Mouse (Mus musculus): ENCODE data around the gene Gm17455.

Gene Gm17455

GRCm38 (mm10) chr10:60399449-60399848 lies at the start of gene Gm17455:
Gene Gm17455 (plus strand): TSS chr10:60399726.
- DNase-seq (ENCODE audit: low read depth, low spot score), result no peak

GRCm38 (mm10) chr10:60350077-60350804 lies 49.3 kb upstream of the Gm17455 start:
- DNase-seq (ENCODE audit: low read depth, low spot score), result no peak

DNA sequence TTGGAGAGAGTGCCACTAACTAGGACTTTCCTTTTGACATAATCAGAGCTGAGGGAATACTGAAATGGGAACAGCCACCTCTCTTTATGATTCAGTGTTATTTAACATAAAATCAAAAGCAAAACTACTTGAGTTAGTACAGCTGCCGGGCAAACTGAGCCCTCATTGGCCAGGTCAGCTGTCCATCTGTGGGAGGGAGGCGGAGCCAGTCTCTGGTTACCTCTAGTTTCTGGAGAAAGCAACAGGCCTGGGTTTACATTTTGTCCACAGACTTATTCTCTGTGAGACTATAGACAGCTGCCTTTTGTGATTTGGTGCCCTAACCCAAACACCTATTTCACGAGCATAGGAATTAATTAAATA lies 48.7 kb upstream of the Gm17455 start:
- DNase-seq (ENCODE audit: low read depth, low spot score), result peak; percentile 83

GRCm38 (mm10) chr10:60351248-60351647 lies 48.3 kb upstream of the Gm17455 start:
- no peak for DNase-seq (ENCODE audit: low read depth, low spot score)

- DNase-seq (ENCODE audit: low read depth, low spot score), result peak; percentile 62
Observed at GRCm38 (mm10) chr10:60351761-60352455, 47.6 kb upstream of the Gm17455 start.

GRCm38 (mm10) chr10:60353241-60354002 lies 46.1 kb upstream of the Gm17455 start:
- DNase-seq (ENCODE audit: low read depth, low spot score), result no peak

- DNase-seq (ENCODE audit: low read depth, low spot score), result no peak
Observed at GRCm38 (mm10) chr10:60354003-60354325, 45.6 kb upstream of the Gm17455 start.

DNA sequence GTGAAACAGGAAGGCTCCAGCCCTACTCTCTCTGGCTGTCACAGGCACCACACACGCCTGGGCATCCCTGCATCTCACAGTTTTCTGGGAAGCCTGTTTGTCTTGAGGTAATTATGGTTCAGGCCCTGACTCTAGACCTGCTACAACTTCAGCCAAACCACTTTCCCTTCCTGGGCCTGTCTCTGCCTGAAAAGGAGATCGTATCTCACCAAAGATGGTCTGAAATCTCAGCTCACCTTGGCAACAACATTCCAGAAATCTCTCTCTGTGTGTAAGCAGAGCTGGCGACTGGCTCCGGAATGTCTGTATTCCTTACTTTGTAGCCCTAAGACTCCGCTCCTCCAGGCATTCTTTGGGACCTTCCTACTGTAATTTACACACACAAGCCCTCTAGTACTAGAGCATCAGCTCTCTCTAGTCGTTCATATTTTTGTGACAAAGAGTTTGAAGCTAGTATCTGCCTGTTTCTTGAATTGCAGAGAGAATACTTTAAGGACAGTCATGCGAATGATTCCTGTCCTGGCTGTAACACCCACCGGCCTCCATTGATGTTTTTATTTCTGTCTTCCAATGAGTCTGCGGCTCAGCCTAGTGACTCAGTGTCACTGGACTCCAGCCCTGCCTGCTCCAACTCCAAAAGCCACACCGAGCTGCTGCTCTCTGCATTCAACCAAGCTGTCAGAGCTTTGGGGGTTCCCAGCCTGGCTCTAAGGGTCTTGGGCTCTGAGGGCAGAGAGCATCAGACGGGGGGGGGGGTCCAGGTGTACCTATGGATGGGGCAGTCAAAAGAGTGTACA lies 44.4 kb upstream of the Gm17455 start:
- DNase-seq (ENCODE audit: low read depth, low spot score), result peak; percentile 24

DNA sequence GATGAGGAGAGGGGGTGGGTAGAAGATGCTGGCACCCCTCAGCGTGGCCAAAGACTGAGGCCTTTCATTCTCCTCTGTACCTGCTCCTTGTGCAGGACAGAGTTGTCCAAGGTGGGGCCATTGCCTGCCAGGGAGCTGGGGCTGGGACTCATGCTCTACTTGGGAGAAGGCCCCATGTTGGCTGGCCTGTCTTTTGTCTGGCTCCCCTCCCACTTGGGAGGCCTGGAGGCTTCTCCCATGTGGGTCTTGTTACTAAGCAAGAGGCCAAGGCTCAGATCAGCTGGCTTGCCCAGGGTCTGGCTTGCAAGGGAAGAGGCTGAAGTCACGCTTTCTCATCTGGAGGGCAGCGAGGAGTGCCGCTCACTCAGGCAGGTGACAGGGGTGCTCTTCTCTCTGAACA lies 42.1 kb upstream of the Gm17455 start:
- no peak for DNase-seq (ENCODE audit: low read depth, low spot score)

GRCm38 (mm10) chr10:60357901-60358300 lies 41.6 kb upstream of the Gm17455 start:
- no peak for DNase-seq (ENCODE audit: low read depth, low spot score)

DNA sequence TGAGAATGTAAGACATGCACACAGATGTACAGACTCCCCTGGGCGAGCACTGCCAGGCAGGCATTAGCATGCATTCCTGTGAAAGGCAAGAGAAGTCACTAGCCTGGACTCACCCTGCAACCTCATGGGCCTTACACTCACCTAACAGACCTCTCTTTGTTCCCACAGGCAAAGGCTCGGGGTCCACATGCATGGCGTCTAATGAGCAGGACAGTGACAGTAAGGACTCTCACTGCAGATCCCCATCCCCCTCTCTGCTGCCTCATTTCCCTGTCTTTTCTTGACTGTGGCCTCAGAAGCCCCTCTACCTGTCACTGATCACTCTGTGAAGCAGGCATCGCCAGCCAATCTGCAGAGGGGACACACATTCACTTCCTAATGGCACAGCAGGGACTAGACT lies 40.8 kb upstream of the Gm17455 start:
- no peak for DNase-seq (ENCODE audit: low read depth, low spot score)

DNA sequence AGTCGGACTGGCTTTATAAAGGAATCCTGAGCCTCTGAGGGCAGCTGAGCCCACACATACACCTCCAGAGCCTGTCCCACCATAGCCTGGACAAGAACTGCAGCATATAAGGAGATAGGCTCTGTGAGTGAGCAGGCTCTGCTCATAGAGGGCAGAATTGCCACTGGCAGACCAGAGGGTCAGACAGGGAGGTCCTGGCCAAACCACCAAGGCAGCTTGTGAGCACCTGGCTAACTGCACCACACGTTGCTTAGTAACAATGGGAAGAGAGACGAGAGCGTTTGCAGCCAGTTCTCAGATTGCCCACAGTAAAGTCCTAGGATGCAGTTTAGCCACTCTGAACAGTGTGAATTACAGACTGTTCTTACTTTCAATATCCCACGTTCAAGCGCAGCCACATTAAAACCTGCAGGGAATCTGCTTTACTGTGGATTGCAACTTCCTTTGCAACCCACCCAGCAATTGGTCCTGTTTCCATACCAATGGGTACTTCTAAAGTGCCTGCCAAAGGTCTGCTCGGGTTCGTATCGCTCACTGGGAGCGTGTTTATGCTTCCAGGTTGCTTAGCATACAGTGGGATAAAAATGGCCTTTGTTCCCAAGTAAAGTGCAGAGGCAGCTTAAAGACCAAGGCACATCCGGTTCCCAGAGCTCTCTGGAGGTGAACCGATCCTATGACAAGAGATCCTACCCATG lies 37.8 kb upstream of the Gm17455 start:
- DNase-seq (ENCODE audit: low read depth, low spot score), result no peak

- no peak for DNase-seq (ENCODE audit: low read depth, low spot score)
Observed at GRCm38 (mm10) chr10:60362310-60362628, 37.3 kb upstream of the Gm17455 start.

DNA sequence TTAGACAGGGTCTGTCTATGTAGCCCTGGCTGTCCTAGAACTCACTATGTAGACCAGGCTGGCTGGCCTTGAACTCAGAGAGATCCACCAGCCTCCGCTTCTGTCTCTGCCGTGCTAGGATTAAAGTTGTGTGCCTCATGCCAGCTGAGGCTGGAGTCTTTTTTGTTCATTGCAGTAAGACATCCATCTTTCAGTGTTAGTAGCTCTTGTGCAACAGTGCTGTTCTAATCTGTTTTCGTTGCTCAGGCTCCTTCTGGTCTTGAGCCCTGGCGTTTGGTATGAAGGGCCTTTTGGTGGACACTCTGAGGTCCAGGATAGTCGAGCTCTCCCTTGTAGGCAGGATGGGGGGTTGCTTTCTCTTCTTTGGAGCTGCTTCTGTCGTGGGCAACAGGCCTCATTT lies 36.1 kb upstream of the Gm17455 start:
- no peak for DNase-seq (ENCODE audit: low read depth, low spot score)

DNA sequence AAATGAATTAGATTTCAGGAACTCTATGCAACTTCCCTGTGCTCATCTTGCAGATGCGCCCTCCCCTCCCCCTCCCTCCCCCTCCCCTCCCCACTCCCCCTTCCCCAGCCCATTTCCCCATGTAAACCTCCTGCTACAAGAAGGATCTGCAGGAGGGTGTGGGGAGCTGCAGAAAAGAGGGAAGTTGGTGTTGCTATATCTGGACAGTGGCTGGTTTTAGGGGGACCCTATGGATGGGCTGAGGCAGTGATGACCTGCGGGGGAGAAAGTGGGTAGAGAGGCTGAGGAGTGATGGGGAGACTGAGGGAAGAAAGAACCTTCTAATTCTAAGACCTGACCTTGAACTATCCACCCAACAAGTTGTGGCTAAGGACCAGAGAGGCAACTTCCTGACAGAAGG lies 32.4 kb upstream of the Gm17455 start:
- DNase-seq (ENCODE audit: low read depth, low spot score), result no peak

DNA sequence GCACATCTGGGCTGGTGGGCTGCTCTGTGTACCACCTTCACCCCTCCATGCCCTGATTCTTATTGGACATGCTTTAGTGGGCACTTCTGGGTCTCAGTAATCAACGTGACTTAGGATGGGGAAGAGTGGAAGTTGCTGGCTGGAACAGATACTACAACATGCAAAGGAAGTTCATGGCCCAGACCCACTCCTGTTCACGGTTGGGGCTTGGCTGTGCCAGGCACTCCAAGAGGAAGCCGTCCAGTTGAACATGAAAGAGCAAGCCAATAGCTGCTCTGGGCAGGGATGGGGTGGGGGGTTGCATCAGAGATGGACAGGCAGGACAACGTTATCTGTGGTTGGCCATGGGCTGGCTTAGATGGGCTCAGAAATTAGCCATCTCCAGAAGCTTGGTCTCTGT lies 31.6 kb upstream of the Gm17455 start:
- no peak for DNase-seq (ENCODE audit: low read depth, low spot score)

DNA sequence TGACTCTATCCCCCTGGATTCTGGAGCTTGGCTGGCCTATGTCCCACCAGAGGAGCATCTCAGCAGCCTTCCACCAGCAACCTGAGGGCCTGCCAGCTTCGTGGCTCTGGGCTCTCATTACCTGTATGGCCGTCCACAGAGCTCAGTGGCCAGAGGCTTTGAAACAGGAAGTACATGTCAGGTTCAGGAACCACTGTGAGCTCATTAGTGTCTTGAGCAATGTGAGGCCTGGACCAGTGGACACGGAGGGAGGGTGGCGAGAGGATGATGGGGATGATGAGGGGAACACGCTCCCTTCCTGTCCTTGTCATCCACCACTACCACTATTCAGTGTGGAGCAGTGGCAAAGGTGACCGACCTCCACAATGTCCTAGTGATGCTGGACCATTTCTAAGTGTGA lies 30.1 kb upstream of the Gm17455 start:
- DNase-seq (ENCODE audit: low read depth, low spot score), result no peak

DNA sequence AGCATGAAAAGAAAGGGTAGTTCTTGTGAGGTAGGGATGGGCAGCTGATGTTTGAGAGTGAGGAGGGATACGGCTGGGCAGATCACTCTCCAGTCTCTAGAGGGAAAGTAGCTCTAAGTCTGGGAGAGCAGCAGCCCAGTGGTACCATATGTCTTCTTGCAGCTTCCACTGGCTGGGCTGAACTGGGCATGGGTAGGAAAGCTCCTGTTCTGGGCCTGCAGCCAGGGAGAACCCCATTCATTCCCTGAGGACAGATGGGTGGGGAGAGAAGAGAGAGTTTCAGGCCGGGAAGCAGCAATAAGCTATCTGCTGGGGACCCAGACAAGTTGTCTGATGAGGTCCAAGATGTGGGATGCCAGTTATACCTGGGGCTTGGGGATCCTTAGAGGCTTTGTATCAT lies 29.4 kb upstream of the Gm17455 start:
- DNase-seq (ENCODE audit: low read depth, low spot score), result no peak

DNA sequence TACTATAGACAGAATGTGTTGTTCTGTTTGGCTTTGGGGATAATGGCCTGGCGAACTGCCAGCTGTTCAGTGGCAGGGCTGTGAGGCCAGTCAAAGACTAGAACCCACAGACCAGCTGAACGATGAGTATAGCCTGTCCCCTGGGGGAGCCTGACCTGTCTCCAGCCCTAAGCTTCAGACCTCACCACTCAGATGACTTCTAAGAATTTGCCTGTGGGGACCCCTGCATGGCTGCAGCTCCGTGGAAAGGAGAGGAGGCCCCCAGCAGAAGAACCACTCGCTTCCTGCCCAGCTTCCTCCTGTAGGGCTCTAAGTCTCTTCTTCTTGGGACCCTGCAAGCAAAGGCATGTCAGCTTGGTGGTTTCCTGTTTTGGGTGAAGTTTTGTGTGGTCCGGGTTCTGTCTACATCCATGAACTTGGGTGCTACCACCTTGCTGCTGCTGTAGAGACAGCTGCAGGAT lies 28.9 kb upstream of the Gm17455 start:
- no peak for DNase-seq (ENCODE audit: low read depth, low spot score)

- no peak for DNase-seq (ENCODE audit: low read depth, low spot score)
Observed at GRCm38 (mm10) chr10:60371596-60372386, 27.7 kb upstream of the Gm17455 start.

GRCm38 (mm10) chr10:60373543-60373936 lies 26.0 kb upstream of the Gm17455 start:
- DNase-seq (ENCODE audit: low read depth, low spot score), result no peak
